Mouse (Mus musculus) erythroblast, embryonic 14.5 days (primary cell): ENCODE results near the gene Olfr568.

Experiments
- GATA1 ChIP-seq: IDR thresholded peaks from 2 replicates; pipeline ENCODE4 v1.6.1; 2012; ENCODE audit warnings: low read length, inconsistent platforms, mixed read lengths
- TAL1 ChIP-seq: IDR thresholded peaks from 3 replicates; pipeline ENCODE4 v1.6.1; 2012; ENCODE audit warnings: low read length, inconsistent platforms, mixed read lengths

DNA sequence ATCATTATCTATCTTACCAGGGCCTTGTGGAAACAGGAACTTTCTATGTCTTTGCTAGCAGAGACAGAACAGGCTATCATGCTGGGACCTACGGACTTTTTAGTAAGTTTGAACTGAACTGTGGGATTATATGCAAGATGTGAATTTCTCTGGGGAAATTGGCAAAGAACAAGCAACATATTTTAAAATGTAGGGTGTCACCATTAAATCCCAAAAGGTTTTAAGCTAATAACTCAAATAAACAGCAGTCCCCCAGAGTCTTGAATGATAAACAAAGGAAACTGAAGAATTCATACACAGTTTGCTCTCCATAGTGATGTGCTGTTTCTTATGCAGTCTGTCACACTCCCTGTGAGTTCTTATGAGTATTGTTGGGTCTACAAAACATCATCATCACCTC is 18.3 kb upstream of the Olfr568 start, which contains the start of gene Olfr566:
- no peak for TF ChIP-seq GATA1
- TF ChIP-seq TAL1 = no peak
